Mouse (Mus musculus): Measurements from ENCODE around the gene Ttll8.

DNA sequence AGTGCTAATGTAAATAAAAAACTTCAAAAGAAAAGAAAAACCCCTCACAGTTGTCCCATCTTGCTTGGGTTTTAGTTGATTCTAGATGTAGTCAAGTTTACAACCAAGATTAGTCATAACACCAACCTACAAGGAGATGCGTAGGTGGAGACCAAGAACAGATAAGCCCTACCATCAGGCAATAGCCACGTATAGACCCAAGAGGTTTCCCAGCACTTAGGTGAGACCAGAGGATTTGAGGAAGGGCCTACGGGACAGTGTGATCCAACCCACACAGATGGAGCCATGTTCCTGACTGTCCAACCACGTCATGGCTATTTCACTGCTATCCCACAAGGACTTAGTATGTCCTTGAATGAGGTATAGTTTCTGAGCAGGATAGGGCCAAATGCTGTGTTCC, 18.1 kb upstream of the Ttll8 start:
- TF ChIP-seq POLR2A (IDR thresholded peaks at IDR 0.05; ENCODE audit: insufficient read depth, low read length) (no peak), CTCF (IDR thresholded peaks at IDR 0.05; ENCODE audit: low read depth, low read length) (no peak)
